ENCODE assay signal across 8 mouse cellular contexts in the genomic region with DNA sequence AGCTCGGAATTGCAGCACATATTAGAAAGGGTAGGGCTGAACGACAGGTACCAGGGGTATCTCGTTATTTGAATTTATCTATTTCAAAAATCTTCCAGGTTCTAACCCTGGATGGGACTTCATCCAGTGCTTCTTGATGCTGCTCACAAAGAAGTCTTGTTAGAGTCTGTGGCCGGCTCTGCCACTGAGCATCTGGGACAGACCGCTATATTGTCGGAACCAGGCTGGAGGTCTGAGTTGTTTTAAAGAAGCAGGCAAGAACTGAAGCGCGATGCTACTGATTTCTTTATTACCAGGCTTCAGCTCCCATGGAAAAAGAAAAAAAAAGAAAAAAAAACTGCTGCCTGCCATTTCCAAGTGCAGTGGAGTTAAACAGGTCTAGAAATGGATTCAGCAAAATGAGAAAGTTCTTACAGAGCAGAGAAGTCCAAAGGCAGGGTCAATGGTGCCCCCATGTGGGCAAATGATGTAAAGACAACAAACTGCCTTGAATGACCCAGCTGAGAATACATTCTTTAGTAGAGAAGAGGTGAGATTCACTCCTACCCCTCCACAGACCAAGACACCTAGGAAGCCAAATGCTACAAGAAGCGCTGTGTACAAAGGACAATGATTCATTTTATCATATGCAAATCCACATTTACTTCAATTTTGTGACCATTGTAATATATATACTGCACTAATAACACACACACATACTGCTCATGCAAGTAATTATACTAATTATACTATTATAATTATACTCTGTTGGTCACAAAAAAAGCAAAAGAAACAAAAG.
DNase-seq lines count a peak whose midpoint lies in the region; ATAC-seq and TF ChIP-seq lines count a peak whose summit lies in the region.

No protein-coding gene starts in this region.

- H3K4me1 ChIP-seq in liver, postnatal 0 days (ENCODE audit: insufficient read depth) = no peaks in the 10 kb centered on the region

- WGBS in liver, postnatal 0 days (ENCODE audit: insufficient replicate concordance) = 71% methylated on average over 9 of the region's 9 CpGs

- no peak overlapping the region for H3K27ac ChIP-seq in liver, postnatal 0 days (ENCODE audit: low read depth)

- no peaks in the 10 kb centered on the region for H3K36me3 ChIP-seq in liver, postnatal 0 days (replicated peaks; ENCODE audit: insufficient read depth, low read length)

- H3K4me3 ChIP-seq in liver, postnatal 0 days (ENCODE audit: low read depth, low read length) = no peak overlapping the region

- no peaks in the 10 kb centered on the region for H3K9me3 ChIP-seq in liver, postnatal 0 days (ENCODE audit: low read length)

- no peak for TF ChIP-seq EP300 in liver, postnatal 0 days (IDR thresholded peaks at IDR 0.05; ENCODE audit: low read depth)

- peak; percentile 63 for TF ChIP-seq CTCF in liver, postnatal 0 days (IDR thresholded peaks at IDR 0.05; ENCODE audit: low read depth)

- no peak overlapping the region for H3K9ac ChIP-seq in liver, postnatal 0 days (replicated peaks)

- DNase-seq in left cerebral cortex, adult 18-20 months (ENCODE audit: low spot score in 2 of 2) = peak; percentile 75 to 78
- DNase-seq in left cerebral cortex, adult 11 months (ENCODE audit: low spot score) = no peak
- peak; percentile 37 to 58 for DNase-seq in adrenal gland, postnatal 36 days
- peak; percentile 16 for DNase-seq in fibroblast of lung, adult 2 months (ENCODE audit: low read depth)
- DNase-seq in hindlimb bud, embryonic 11.5 days (ENCODE audit: extremely low spot score, low read depth, low spot score) = peak; percentile 31
- peak; percentile 28 for DNase-seq in liver, postnatal 0 days
- peak; percentile 75 for DNase-seq in retina, postnatal 1 day
- DNase-seq in gastrocnemius, adult 18-20 months (ENCODE audit: low spot score) = no peak

- no peak for ATAC-seq in liver, postnatal 0 days

- no peaks in the 10 kb centered on the region for H3K27me3 ChIP-seq in liver, postnatal 0 days (ENCODE audit: insufficient read depth, low read length)

- H3K4me2 ChIP-seq in liver, postnatal 0 days (ENCODE audit: low read depth, low read length) = no peak overlapping the region

Comparison
In these comparisons a context has a peak if more than half of its experiments do, and no peak if none do; other contexts are left out.
1. DNase-seq: peak in left cerebral cortex, adult 18-20 months (2 of 2), adrenal gland, postnatal 36 days (2 of 2), fibroblast of lung, adult 2 months (single experiment), hindlimb bud, embryonic 11.5 days (single experiment), liver, postnatal 0 days (single experiment) and retina, postnatal 1 day (single experiment); none in left cerebral cortex, adult 11 months (single experiment) and gastrocnemius, adult 18-20 months (single experiment).